Mouse (Mus musculus): Measurements from ENCODE around the gene Pou2af1. TPM values are rescaled to one million over a fixed set of nuclear protein-coding genes. Genes with fewer than 3 reads are reported as not detected.

The Pou2af1 gene
- polyA plus RNA-seq, 1 experiment, result not detected

DNA sequence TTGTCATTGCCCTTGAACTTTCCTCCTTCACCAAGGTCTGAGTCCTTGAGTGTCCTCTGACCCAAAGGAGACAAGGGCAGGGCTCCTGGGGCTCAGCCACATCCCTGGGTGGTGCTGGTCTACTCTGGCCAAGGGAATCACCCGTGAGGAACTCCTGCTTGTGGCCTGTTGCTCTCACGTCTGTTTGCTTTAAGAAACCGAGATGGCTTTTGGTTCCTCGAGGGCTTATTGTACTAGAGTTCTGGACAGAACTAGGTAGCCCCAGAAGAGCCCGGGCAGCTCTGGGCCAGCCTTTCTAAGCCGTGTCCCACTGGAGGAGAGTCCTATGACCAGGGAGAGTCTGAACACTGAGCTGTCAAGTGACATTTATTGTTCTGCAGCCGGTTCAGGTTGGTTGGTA, 44.4 kb upstream of the Pou2af1 start:
- Histone ChIP-seq H3K27ac (ENCODE audit: insufficient read depth, low read length) (no peak overlapping the region), H3K4me1 (ENCODE audit: control insufficient read depth, insufficient read depth, low read length) (no peaks in the 10 kb centered on the region), H3K27me3 (ENCODE audit: control insufficient read depth, insufficient read depth, low read length, poor library complexity, severe bottlenecking) (no peaks in the 10 kb centered on the region), H3K36me3 (ENCODE audit: control insufficient read depth, insufficient read depth, low read length, poor library complexity, severe bottlenecking) (no peaks in the 10 kb centered on the region), H3K9ac (ENCODE audit: low read depth, poor library complexity, severe bottlenecking) (no peak overlapping the region), H3K9me3 (replicated peaks; ENCODE audit: control insufficient read depth, insufficient read depth, low read length, poor library complexity, severe bottlenecking) (no peaks in the 10 kb centered on the region), H3K4me3 (ENCODE audit: low read depth, low read length) (no peak overlapping the region)
- TF ChIP-seq CTCF (IDR thresholded peaks at IDR 0.05; ENCODE audit: low read depth, low read length), result no peak
- TF ChIP-seq EP300 (IDR thresholded peaks at IDR 0.05; ENCODE audit: insufficient read depth, low read depth, low read length), result no peak
- TF ChIP-seq POLR2A (IDR thresholded peaks at IDR 0.05; ENCODE audit: insufficient read depth, low read length), result no peak

DNA sequence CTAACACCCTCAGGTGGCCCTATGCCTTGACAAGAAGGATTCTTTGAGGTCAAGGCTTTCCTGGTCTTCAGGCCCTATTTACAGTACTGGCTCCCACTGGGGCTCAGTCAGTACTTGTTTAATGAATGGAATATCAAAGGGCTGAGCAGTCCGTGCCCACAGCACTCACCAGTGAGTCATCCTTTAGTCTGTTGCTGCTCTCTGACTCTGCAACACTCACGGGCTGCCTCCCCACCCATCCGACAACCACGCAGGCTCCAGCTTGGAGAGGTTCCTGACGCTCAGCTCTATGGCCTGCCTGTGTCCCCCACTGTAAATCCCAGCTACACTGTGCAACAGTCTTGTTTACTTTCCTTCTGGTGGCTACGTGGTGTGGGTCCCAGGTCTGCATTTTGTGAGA, 43.2 kb upstream of the Pou2af1 start:
- H3K4me1 ChIP-seq (ENCODE audit: control insufficient read depth, insufficient read depth, low read length), result no peaks in the 10 kb centered on the region
- no peak overlapping the region for H3K4me3 ChIP-seq (ENCODE audit: low read depth, low read length)
- no peaks in the 10 kb centered on the region for H3K36me3 ChIP-seq (ENCODE audit: control insufficient read depth, insufficient read depth, low read length, poor library complexity, severe bottlenecking)
- no peak for TF ChIP-seq EP300 (IDR thresholded peaks at IDR 0.05; ENCODE audit: insufficient read depth, low read depth, low read length)
- TF ChIP-seq POLR2A (IDR thresholded peaks at IDR 0.05; ENCODE audit: insufficient read depth, low read length), result no peak
- TF ChIP-seq CTCF (IDR thresholded peaks at IDR 0.05; ENCODE audit: low read depth, low read length), result no peak
- no peaks in the 10 kb centered on the region for H3K27me3 ChIP-seq (ENCODE audit: control insufficient read depth, insufficient read depth, low read length, poor library complexity, severe bottlenecking)
- no peak overlapping the region for H3K27ac ChIP-seq (ENCODE audit: insufficient read depth, low read length)
- H3K9ac ChIP-seq (ENCODE audit: low read depth, poor library complexity, severe bottlenecking), result no peak overlapping the region
- no peaks in the 10 kb centered on the region for H3K9me3 ChIP-seq (replicated peaks; ENCODE audit: control insufficient read depth, insufficient read depth, low read length, poor library complexity, severe bottlenecking)

DNA sequence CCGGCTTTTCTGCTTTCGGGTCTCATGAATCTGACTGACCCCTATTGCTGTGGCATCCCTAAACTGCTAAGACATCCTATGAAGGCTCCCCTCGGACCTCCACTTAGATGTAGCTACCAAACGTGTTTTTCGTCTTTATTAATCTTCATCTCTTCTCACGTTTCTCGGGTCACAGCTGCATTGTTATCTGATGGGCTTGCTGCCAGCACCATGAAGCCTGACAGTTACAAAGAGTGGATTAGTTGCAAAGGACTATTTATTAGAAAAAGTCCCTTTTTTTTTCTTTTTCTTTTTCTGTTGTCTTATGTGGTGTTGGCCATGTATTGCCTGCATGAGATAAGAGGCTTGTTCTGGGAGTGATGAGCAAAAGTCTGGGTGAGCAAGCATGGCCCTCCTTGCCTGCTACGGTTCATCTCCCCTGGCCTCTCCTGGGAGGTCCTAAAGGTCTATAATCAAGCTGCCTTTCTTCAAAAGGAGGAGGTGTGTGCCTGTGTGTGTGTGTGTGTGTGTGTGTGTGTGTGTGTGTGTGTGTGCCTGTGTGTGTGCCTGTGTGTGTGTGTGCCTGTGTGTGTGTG, 38.5 kb upstream of the Pou2af1 start:
- H3K27ac ChIP-seq (ENCODE audit: insufficient read depth, low read length), result no peak overlapping the region
- no peaks in the 10 kb centered on the region for H3K4me1 ChIP-seq (ENCODE audit: control insufficient read depth, insufficient read depth, low read length)
- no peak overlapping the region for H3K9ac ChIP-seq (ENCODE audit: low read depth, poor library complexity, severe bottlenecking)
- no peaks in the 10 kb centered on the region for H3K36me3 ChIP-seq (ENCODE audit: control insufficient read depth, insufficient read depth, low read length, poor library complexity, severe bottlenecking)
- no peak overlapping the region for H3K4me3 ChIP-seq (ENCODE audit: low read depth, low read length)
- no peak for TF ChIP-seq POLR2A (IDR thresholded peaks at IDR 0.05; ENCODE audit: insufficient read depth, low read length)
- no peak for TF ChIP-seq CTCF (IDR thresholded peaks at IDR 0.05; ENCODE audit: low read depth, low read length)
- no peak for TF ChIP-seq EP300 (IDR thresholded peaks at IDR 0.05; ENCODE audit: insufficient read depth, low read depth, low read length)
- no peaks in the 10 kb centered on the region for H3K9me3 ChIP-seq (replicated peaks; ENCODE audit: control insufficient read depth, insufficient read depth, low read length, poor library complexity, severe bottlenecking)
- no peaks in the 10 kb centered on the region for H3K27me3 ChIP-seq (ENCODE audit: control insufficient read depth, insufficient read depth, low read length, poor library complexity, severe bottlenecking)

DNA sequence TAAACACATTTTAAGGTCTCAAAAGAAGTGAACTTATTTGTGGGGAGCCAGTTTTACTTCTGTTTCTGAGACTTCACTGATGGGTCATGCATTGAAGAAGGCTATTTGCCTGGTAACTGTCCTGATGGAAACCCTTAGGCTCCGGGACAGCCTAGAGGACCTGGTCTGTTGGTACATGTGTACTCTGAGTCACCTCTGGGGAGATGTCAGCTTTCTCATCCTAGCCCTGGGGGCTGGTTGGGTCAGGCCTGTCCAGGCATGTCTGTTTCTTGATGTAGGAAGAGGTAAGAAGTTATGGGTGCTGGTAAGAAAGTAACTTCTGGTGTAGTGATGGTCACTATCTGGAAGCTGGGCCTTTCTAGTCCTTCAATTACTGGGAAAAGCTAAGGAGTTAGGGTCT, 37.8 kb upstream of the Pou2af1 start:
- H3K9ac ChIP-seq (ENCODE audit: low read depth, poor library complexity, severe bottlenecking), result no peak overlapping the region
- no peaks in the 10 kb centered on the region for H3K4me1 ChIP-seq (ENCODE audit: control insufficient read depth, insufficient read depth, low read length)
- H3K27me3 ChIP-seq (ENCODE audit: control insufficient read depth, insufficient read depth, low read length, poor library complexity, severe bottlenecking), result no peaks in the 10 kb centered on the region
- no peaks in the 10 kb centered on the region for H3K9me3 ChIP-seq (replicated peaks; ENCODE audit: control insufficient read depth, insufficient read depth, low read length, poor library complexity, severe bottlenecking)
- H3K4me3 ChIP-seq (ENCODE audit: low read depth, low read length), result no peak overlapping the region
- H3K27ac ChIP-seq (ENCODE audit: insufficient read depth, low read length), result no peak overlapping the region
- H3K36me3 ChIP-seq (ENCODE audit: control insufficient read depth, insufficient read depth, low read length, poor library complexity, severe bottlenecking), result no peaks in the 10 kb centered on the region
- no peak for TF ChIP-seq EP300 (IDR thresholded peaks at IDR 0.05; ENCODE audit: insufficient read depth, low read depth, low read length)
- TF ChIP-seq CTCF (IDR thresholded peaks at IDR 0.05; ENCODE audit: low read depth, low read length), result no peak
- no peak for TF ChIP-seq POLR2A (IDR thresholded peaks at IDR 0.05; ENCODE audit: insufficient read depth, low read length)

DNA sequence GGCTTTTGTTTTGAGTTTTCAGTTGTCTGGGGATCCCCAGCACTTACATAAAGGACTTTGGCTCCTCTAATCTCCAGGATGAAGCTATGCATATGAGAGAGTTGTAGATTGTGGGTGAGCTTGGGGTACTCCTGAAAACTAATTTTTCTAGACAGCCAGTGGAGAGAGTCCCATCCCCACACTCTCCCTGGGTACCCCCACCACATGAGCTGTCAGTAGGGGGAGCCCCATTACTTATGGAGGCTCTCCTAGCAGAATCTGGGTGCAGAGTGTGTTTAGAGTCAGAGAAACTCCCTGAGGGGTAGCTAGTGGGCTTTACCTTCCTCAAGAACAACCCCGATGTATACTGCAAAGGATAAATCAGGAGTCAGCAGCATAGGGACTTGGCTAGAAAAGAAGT, 35.2 kb upstream of the Pou2af1 start:
- Histone ChIP-seq H3K9ac (ENCODE audit: low read depth, poor library complexity, severe bottlenecking) (no peak overlapping the region), H3K9me3 (replicated peaks; ENCODE audit: control insufficient read depth, insufficient read depth, low read length, poor library complexity, severe bottlenecking) (no peaks in the 10 kb centered on the region), H3K27me3 (ENCODE audit: control insufficient read depth, insufficient read depth, low read length, poor library complexity, severe bottlenecking) (no peaks in the 10 kb centered on the region), H3K36me3 (ENCODE audit: control insufficient read depth, insufficient read depth, low read length, poor library complexity, severe bottlenecking) (no peaks in the 10 kb centered on the region), H3K4me3 (ENCODE audit: low read depth, low read length) (no peak overlapping the region), H3K4me1 (ENCODE audit: control insufficient read depth, insufficient read depth, low read length) (no peaks in the 10 kb centered on the region), H3K27ac (ENCODE audit: insufficient read depth, low read length) (no peak overlapping the region)
- TF ChIP-seq CTCF (IDR thresholded peaks at IDR 0.05; ENCODE audit: low read depth, low read length) (no peak), EP300 (IDR thresholded peaks at IDR 0.05; ENCODE audit: insufficient read depth, low read depth, low read length) (no peak), POLR2A (IDR thresholded peaks at IDR 0.05; ENCODE audit: insufficient read depth, low read length) (no peak)

DNA sequence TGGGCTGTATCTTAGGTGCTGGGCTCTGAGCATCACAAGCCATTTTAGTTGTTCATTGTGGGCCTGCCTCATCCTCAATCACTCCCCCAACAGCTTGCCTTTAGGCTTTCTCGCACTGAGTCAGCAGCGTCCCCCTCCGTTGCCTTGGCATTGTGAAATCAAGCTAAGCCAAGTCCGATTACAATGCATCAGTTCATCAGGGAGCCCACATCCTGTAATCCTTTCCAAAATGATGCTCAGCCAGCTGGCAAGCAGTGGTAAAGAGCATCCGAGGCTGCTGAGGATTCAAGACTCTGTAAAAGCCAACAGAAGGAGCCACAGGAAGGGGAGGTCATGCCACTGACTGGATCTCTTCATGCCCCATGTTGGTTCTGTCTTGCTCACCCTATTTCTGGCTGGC, 32.9 kb upstream of the Pou2af1 start:
- no peaks in the 10 kb centered on the region for H3K36me3 ChIP-seq (ENCODE audit: control insufficient read depth, insufficient read depth, low read length, poor library complexity, severe bottlenecking)
- no peak overlapping the region for H3K9ac ChIP-seq (ENCODE audit: low read depth, poor library complexity, severe bottlenecking)
- no peaks in the 10 kb centered on the region for H3K27me3 ChIP-seq (ENCODE audit: control insufficient read depth, insufficient read depth, low read length, poor library complexity, severe bottlenecking)
- no peaks in the 10 kb centered on the region for H3K4me1 ChIP-seq (ENCODE audit: control insufficient read depth, insufficient read depth, low read length)
- H3K27ac ChIP-seq (ENCODE audit: insufficient read depth, low read length), result no peak overlapping the region
- TF ChIP-seq POLR2A (IDR thresholded peaks at IDR 0.05; ENCODE audit: insufficient read depth, low read length) (no peak), EP300 (IDR thresholded peaks at IDR 0.05; ENCODE audit: insufficient read depth, low read depth, low read length) (no peak), CTCF (IDR thresholded peaks at IDR 0.05; ENCODE audit: low read depth, low read length) (no peak)
- no peaks in the 10 kb centered on the region for H3K9me3 ChIP-seq (replicated peaks; ENCODE audit: control insufficient read depth, insufficient read depth, low read length, poor library complexity, severe bottlenecking)
- no peak overlapping the region for H3K4me3 ChIP-seq (ENCODE audit: low read depth, low read length)

All from ES-Bruce4 (cell line).